In the genomic region with DNA sequence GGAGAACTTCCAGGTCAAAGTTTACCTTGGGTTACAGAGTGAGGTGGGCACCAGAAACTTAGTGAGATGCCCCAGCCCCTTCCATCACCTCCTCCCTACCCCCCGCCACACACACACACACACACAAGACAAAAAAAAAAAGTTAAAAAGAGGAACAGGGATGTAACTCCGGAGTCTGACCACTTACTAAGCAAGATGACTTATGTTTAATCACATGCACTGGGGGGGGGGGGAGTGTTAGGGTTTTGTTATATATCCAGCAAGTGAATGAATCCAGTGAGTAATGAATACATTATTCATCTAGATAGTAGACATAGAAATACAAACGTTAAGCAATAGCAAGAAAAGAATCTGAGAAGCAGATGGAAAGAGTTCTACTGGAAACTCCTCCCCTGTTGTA, we compare ENCODE assay signal across 19 mouse cellular contexts.
A peak's percentile ranks its signal among the peaks of the same experiment; 100 is the strongest.
DNase-seq lines count a peak whose midpoint lies in the region; ATAC-seq lines count a peak whose summit lies in the region.
"Had no signal": no experiment of that assay in that cellular context is flagged by ENCODE, and none has a peak within 500 bp of the region (broad histone marks: within the 10 kb centered on the region; RNA-seq: fewer than 3 reads in every experiment).

No protein-coding gene starts in this region.

- ATAC-seq in granulocyte monocyte progenitor cell, adult 5-6 weeks (replicated peaks; ENCODE audit: poor library complexity, severe bottlenecking) = peak; percentile 61
- no peak for ATAC-seq in CD4-positive, CD25-positive, alpha-beta regulatory T cell, adult 4 months
- ATAC-seq: activated CD4-positive, CD25-positive, alpha-beta regulatory T cell, adult 4 months; forebrain, embryonic 13.5 days; forebrain, embryonic 15.5 days; forebrain, postnatal 0 days; Patski had no signal

- DNase-seq in NIH3T3 (ENCODE audit: low read depth) = peak; percentile 58
- DNase-seq in thymus, postnatal 36 days = no peak
- no peak for DNase-seq in heart, adult 18-20 months
- DNase-seq: adrenal gland, adult 8-10 months; adrenal gland, postnatal 14 days; adrenal gland, postnatal 36 days; cerebellum, adult 11 months; cerebellum, adult 18-20 months; cerebellum, adult 8-10 months; cerebellum, adult 9-11 months; cerebellum, postnatal 14 days; cerebellum, postnatal 36 days; forebrain, postnatal 0 days had no signal
